Mouse (Mus musculus): ENCODE measurements around the gene Ccdc82.

Ccdc82 gene

GRCm38 (mm10) chr9:13323612-13324011, 76.9 kb downstream of the Ccdc82 start:
- in situ Hi-C loops (cut with MboI; ENCODE audit: unreplicated experiment in 2 of 2), result no loop called here
